Mouse (Mus musculus): ENCODE measurements around the gene Mthfr.

Mthfr gene

DNA sequence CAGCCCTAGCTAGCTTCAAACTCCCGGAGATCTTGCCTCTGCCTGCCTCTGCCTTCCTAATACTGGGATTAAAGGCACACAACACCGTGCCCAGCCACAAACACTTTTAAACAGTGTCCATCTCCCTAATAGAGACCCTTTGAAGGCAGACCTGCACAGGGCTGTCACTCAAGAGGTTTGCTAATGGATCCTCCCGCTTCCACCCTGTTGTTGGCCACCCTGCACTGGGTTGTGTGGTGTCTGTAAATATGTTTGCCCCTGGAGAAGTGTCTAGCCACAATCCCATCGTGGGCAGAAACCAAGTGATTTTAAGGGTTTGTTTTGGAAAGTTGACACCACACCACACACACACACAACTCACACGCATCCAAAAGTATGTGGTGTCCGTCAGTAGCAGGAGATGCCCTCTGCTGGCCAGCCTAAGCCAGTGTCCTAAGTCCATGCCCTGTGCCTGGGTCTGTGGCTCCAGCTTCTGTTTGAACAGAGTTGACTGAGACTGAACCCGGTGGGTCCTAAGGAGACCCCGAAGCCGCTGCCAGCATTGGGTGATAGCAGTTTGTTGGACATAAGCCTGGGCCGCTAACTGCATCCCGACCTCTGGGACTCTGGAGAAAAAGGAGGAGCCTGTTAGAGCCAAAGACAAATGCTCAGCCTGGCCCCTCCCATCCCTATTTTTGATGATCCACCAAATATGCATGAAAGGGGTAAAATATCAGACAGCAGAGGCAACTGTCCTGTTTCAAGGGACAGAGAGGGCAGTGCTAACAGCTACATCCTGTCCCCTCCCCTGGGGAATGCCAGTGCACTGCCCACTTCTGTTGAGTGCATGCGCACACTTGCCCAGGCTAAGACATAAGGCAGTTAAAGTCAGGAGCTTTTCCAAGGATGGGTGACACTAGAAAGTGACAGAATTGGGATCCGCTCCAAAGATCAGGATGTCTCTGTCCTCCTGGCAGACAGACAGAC, 21.5 kb downstream of the Mthfr start:
- DNase-seq (ENCODE audit: extremely low read depth, insufficient read length, low spot score) = no peak

DNA sequence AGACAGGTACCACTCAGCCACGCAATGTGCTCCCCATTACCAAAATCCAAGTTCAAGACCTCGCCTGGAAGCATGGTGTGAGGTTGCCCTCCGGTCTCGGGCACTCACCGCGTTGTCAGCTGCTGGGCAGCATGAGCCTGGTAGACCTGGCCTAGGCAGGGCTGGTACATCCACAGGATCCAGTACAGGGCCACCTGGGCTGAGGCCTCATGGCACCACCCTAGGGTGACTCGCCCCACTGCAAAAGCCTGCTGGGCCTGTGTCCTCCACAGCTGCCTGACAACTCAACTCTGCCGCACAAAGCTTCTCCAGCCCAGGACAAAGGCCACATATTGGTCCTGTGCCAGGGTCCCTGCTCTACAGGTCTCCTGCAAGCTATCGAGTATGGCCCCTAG, 22.2 kb downstream of the Mthfr start:
- no peak for DNase-seq (ENCODE audit: extremely low read depth, insufficient read length, low spot score)

DNA sequence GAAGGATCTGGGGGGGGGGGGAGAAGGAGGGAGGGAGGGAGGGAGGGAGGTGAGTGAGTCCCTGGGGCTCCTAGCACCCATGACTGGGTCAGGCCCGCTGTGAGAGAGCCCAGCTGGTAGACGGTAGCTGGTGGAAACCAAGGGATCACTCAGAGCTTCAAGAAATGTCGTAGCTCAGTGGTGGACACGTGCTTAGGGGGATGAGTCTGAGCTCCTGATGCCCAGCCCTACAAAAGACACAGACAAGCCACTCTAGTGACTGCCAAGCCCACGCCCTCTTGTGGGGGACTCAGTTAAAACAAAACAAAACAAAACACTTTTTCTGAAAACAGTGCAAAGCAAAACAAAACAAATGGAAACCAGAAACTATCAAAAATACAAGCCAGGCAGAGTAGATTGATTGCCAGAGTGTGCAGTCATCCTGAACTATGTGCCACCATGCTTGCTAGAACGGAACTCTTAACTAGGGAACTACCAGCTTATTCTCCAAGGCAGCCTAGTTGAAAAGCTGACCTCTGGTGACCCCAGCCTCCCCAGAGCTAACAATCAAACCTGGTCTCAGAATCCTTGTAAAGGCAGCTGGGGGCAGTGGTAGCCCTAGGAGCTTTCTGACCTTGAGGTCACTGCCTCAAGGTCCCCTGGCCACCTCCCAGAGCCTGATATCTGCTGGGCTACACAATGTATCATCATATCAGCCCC, 27.0 kb downstream of the Mthfr start:
- DNase-seq (ENCODE audit: extremely low read depth, insufficient read length, low spot score) = no peak

DNA sequence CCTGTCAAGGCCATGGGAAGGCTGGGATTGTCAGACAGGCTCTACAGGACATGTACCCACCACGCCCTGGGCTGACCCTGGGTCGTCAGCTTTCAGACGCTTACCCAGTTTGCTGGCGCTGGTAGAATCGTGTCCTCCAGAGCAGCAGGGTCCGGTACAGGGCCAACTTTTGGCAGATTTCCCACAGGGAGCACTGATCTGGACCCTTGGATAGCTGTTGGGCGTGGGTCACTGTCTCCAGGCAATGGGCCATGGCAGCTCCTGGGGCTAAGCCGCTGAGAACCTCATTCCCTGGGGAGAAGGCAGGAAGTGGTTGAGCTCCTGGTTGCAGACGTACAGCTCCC, 27.5 kb downstream of the Mthfr start:
- peak; percentile 71 for DNase-seq (ENCODE audit: extremely low read depth, insufficient read length, low spot score)

DNA sequence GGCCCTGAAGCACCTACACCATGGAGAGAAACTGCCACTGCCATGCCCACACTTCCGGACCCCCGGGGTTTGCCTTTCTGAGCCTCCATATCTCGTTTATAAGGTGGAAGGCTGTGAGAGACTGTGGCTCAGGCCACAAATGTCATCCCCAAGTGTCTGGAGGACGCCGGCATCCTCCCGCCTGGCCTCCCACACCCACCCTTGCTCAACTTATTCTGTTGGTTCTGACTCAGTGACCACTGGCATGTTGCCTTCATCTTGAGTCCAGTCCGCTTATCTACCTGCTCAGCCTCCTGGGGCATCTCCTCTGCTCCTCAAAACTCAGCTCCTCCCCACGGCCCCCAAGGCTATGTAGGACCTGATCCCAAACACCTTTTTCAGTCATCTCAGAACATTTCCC, 28.5 kb downstream of the Mthfr start:
- peak; percentile 40 for DNase-seq (ENCODE audit: extremely low read depth, insufficient read length, low spot score)

DNA sequence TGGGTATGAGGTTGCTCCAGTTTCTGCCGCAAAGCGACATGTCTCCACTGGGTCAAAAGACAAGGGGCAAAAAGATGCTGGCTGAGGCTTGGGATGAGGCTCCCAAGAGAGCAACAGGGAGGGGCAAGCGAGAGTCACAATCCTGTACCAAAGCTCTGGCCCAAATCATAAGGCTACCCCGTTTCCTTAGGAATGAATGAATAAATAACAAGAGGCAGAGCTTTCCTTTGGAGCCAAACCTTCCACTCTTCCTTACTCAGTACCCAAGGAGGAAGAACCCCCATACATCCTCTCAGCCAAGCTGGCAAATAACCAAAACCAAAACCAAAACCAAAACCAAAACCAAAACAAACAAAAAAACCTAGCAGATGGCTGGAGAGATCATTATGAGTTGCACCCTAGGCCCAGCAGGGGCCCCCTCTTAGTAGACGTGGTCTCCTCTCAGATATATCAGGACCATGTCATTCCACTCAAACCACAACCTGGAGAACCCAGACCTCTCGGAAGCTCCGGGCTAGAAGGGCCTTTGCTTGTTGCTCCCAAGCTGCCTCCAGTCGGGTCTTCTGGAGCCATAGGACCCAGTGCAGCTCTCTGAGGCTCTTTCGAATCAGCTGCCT, 30.8 kb downstream of the Mthfr start:
- DNase-seq (ENCODE audit: extremely low read depth, insufficient read length, low spot score) = peak; percentile 57

DNA sequence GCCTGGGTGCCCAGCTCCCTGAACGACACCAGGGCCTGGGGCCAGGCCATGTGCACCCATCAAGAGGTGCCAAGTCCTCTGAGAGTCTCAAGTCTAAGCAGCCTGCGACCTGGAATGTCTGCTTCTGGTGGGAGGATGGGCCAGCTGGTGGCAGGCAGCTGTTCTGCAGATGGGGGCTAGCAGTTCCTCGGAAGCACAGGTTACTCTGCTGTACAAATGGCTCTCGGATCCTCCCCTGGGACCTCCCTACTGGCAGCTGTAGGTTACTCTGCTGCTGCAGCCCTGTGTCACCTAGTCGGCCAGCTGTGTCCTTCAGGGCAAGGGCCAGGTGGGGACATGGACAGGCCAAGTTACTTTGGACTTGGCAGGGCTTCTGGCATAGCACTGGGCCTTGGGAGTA, 32.6 kb downstream of the Mthfr start:
- DNase-seq (ENCODE audit: extremely low read depth, insufficient read length, low spot score) = no peak

DNA sequence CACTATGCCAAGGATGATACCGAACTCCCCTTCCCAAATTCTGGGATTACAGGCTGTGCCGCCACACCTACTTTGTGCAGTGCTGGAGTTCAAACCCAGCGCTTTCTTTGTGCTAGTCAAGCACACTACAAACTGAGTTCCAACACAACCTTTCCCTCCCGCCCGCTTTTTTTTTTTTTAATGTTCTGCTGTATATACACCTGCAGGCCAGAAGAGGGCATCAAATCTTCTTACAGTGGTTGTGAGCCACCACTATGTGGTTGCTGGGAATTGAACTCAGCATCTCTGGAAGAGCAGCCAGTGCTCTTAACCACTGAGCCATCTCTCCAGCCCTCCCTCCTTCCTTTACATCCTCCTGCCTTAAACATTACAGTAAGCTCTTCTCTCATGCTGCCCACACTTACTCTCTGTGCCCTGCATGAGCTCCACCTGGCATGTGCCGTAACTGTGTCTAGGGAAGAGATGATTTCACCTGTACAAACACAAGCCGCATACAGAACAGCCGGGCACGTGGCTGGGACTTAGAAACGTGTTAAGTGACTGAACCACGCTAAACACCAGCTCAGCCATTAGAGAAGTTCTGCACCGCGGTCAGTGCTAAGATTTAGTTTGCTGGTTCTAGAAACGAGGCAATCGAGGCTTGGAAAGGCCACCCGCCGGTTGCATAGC, 35.8 kb downstream of the Mthfr start:
- no peak for DNase-seq (ENCODE audit: extremely low read depth, insufficient read length, low spot score)

DNA sequence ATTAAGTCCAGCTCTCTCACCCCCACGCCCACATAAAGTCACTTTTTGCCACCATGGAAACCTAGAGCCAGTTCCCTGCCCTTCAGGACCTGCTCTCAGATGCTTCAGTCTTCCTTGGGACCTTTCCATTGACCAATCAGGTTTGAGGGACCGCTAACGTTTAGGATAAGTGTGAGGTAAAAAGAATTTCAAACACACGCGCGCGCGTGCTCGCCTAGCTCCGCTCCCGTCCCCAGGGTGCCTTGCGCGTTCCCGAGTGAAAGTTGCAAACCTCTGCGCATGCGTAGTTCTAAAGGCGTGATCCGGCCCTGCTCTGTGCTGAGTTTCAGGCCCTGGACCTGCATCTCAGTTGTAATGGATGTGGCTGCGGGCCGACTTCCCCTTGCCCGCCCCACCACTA, 36.4 kb downstream of the Mthfr start:
- DNase-seq (ENCODE audit: extremely low read depth, insufficient read length, low spot score) = no peak

DNA sequence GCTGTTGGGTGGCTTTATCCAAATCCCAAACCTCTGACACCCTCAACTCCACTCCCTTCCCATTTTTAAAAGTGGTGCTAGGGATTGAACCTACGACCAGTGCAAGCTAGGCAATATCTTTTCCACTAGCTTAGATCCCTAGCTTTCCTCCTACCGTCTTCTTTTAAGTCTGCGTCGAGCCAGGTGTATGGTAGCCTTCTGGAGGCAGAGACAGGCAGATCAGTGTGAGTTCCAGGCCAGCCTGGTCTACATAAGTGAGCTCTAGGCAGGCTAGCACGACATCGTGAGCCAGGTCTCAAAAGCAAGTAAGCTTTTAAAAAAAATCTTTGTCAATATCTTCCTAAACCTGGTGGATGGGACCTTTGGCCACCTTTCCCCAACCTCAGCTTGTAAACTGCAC, 37.0 kb downstream of the Mthfr start:
- no peak for DNase-seq (ENCODE audit: extremely low read depth, insufficient read length, low spot score)

DNA sequence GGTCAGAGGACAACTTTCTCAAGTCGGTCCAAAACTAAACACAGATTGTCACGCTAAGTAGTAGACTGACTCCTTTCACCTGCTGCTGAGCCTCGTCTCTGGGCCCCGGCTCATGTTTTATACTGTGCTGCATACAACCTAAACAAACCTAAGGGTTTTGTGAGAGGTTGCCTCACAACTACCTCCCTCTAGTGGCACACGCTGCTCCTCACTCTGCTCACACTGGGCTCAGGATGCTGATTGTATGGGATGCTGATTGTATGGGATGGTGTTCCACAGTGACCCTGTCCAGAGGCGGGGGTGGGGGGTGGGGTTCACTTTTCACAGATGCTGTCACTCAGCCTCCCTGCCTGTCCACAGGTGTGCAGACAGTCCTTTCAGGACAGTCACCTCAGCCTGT, 40.3 kb downstream of the Mthfr start:
- DNase-seq (ENCODE audit: extremely low read depth, insufficient read length, low spot score) = no peak

DNA sequence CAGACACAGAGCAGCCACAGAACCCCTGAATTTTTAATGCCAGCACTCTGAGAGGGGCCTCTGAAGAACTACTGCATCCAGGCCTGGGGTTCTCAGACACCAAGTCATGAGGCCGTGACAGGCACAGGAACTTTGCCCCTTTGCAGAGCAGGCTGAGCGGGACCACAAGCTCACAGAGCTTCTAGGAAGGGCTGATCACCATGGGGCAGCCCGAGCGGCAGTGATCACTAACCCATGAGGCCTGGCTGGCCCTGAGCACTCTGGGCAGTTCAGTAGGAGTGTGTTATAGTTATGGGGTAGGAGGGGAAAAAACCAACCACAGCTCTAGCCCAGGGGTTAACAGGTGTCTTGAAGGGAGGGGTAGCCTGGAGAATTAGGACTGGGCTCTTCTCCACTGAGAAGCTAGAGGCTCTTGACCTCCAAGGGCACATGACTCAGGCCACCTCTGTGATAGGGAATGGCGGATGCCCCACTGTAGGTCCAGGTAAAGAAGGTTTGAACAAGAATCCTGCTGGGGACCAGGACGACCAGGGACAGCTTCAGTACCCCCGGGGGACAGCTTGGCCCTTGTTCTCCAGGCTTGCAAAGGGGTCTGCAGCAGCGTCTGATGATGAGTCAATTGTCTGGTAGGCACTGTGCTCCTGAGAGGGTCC, 41.2 kb downstream of the Mthfr start:
- DNase-seq (ENCODE audit: extremely low read depth, insufficient read length, low spot score) = no peak

DNA sequence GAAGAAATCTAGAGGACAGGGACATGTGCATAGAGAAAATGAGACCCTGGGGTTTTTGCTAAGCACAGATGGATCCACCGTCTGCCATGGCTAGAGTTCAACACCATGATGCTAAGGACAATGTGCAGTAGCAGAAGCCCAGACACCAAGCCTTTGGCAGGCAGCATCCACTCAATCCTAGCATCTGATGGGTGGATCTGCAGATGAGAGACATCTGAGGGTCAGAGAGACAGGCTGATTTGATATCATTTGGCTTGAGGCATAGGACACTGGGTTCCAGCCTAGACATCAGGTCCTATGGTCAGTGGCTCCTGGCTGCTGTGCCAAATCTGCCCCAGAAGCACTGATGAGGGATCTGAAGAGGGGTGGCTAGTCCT, 41.7 kb downstream of the Mthfr start:
- no peak for DNase-seq (ENCODE audit: extremely low read depth, insufficient read length, low spot score)

DNA sequence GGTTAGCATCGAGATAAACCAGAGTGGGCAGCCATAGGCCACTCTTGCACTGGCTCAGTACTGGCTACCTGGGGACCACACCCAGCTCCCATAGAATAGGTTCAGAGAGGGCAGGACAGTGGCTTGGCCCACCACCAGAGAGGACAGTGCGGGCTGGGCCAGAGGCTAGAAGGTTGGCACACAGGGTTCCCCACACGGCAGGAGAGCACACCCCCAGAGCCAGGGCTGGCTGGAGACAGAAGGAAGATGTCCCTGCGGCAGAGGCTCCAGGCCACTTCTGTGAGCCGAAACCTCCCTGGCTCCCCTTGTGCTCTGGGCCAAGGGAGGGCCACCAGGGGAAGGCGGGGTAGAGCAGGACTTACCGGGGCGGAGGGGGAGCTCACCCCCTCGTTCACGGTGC, 42.3 kb downstream of the Mthfr start:
- no peak for DNase-seq (ENCODE audit: extremely low read depth, insufficient read length, low spot score)

DNA sequence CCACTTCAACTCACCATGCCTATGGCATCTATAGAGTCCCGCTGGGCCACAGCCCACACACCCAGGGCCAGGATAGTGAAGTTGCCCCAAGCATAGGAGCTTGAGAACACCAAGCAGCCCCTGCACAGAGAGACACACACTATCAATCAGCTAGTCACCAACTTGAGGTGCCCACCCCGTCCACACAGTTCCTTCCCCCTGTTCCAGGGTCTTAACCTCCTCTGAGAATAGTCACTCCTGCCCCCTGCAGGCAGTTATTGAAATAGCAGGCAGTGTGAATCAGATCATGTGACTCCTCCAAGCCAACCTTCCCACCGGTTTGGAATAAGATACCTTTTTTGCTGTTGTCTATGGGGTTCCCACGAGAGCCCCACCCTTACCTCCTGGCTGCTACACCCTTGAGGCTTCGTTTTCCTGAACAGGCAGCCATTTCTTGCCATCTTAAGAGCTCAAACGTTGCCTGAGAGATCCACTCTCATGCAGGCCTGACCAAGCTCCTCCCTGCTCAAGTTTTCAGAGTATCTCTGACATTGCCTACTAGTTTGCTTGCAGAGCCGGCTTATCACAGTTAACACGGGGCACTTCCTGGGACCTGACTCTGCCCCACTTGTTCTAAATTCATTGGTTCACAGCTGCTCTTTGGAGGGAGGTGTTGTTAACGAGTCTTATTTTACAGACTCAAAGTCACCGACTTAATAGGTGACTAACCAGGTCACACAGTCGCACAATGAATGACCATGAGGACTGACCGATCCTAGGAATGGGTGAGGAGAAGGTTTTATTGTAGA, 43.6 kb downstream of the Mthfr start:
- no peak for DNase-seq (ENCODE audit: extremely low read depth, insufficient read length, low spot score)

DNA sequence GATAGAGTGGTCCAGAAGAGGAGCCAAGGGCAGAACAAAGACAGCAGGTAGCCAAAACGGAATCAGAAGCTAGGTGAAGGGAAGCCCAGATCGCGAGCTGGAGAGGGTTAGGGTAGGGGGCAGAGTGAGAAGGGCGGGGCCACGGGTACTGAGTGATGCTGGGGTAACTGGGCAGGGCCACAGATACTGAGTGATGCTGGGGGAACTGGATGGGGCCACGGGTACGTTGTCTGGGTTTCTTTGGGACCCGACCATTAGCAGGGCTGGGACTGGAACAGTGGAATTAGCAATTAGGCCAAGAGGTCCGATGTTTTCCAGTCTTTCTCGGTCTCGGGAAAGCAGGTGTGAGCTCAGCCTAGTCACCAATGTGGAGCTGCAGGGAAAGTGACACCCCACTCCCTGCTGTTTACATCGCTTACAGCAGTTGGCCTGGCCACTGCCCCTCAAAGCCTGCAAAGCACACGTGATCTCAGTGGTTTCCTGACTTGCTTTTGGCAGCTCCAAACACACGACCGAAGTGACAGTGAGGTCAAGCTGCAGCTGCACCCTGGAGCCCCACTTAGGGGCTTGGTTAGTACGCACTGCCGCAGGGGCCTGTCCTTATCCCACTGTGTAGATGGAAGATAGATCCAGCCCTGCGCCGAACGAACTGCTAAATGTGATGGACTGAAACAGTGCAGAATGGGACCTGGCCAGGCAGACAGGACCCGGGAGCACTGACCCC, 44.5 kb downstream of the Mthfr start:
- no peak for DNase-seq (ENCODE audit: extremely low read depth, insufficient read length, low spot score)

DNA sequence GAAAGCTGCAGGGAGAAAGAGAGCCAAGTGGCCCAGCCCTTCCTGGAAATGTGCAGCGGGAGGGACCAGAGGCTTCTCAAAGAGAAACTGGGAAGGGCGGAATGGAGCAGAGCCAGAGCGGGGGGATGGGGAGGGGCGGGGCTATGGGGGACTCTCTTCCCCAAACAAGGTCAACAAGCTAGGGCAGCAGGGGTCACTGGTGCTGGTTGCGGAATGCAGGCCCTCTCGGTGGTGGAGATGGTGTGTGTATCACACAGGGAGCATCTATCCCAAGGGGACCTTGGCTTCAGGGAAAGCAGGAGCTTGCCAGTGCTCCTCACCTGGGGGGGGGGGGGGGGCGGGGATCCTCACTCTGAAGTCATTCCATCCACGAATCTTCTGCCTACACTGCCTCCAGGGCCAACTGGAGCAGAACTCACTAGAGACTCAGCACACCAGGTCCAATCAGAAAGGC, 45.4 kb downstream of the Mthfr start:
- no peak for DNase-seq (ENCODE audit: extremely low read depth, insufficient read length, low spot score)

DNA sequence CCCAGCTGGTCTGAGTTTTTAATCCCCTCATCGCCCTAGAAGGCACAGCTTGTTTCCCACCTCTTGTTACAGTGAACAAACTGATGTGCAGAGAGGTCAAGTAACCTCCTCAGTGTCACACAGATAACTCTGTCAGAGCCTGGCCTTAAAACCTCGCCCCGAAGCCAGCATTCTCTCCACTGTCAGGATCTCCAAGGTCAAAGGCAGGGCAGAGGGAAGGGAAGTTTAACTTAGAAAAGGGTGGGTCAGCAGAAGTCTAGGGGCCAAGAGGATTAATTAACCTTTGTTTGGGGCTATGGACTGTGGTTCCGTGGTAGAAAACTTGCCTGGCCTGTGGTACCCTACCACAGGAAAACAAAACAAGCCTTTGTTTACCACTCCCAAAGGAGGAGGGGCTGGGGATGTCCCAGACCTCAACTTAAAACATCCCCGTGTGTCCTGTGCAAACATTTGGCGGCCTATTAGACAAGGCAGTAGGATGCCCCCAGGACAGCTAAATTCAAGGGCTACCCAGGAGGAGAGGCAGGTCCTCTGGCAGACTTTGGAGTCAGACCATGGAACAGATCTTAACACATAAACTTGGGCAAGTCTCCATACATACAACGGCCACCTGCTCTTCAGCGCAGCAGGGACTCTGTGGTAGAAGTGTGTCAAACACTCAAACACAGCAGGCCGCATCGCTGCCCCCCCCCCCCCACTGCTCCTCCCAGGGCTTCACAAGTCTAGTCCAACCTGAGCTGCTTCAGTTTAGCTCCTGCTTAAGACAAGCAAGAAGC, 46.4 kb downstream of the Mthfr start:
- no peak for DNase-seq (ENCODE audit: extremely low read depth, insufficient read length, low spot score)

Data from 3134 (cell line).